Mouse (Mus musculus): ENCODE measurements at regions not wholly inside any gene's neighbourhood (a gene's known extent, or its start where the extent isn't known, plus 50 kb on each side); places are given as distances from the start of the nearest gene placed in this dataset.

DNA sequence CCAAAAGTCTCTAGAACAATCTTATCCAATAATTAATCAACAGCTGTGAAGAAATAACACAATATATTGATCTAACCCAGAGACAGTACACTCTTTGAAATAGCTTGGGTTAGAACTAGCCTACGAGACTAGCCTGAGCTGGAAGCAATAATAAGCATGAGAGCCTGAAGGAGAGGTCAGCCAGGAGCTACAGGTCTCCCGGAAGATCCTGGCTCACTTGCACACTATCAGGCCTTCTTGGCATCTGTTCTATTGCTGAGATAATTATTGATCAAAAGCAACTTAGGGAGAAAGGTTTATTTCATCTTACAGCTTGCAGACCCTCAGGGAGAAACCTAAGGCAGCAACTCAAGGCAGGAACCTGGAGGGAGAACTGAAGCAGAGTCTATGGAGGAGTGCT lies 64.0 kb upstream of the Hes1 start:
- ATAC-seq = no peak
- Histone ChIP-seq H3K9me3 (ENCODE audit: control insufficient read depth, low read length) (no peaks in the 10 kb centered on the region), H3K9ac (ENCODE audit: low read depth, low read length) (no peak overlapping the region), H3K4me1 (ENCODE audit: control insufficient read depth, insufficient read depth, low read length) (peaks cover 11% of the 10 kb centered on the region; the same call in 1 of the 2 replicates), H3K4me3 (ENCODE audit: low read length) (no peak overlapping the region), H3K4me2 (ENCODE audit: low read depth, low read length) (no peak overlapping the region), H3K27me3 (replicated peaks; ENCODE audit: control insufficient read depth, insufficient read depth, low read length) (no peaks in the 10 kb centered on the region), H3K27ac (ENCODE audit: low read length) (no peak overlapping the region), H3K36me3 (ENCODE audit: control insufficient read depth, insufficient read depth, low read length) (no peaks in the 10 kb centered on the region)
- 83% methylated on average over 2 of the region's 2 CpGs for WGBS

- H3K4me2 ChIP-seq (ENCODE audit: low read depth, low read length) = no peak overlapping the region
- WGBS = 59% methylated on average over 3 of the region's 3 CpGs
- no peak for ATAC-seq
Measured at GRCm38 (mm10) chr16:30005124-30005523, 59.1 kb upstream of the Hes1 start.

DNA sequence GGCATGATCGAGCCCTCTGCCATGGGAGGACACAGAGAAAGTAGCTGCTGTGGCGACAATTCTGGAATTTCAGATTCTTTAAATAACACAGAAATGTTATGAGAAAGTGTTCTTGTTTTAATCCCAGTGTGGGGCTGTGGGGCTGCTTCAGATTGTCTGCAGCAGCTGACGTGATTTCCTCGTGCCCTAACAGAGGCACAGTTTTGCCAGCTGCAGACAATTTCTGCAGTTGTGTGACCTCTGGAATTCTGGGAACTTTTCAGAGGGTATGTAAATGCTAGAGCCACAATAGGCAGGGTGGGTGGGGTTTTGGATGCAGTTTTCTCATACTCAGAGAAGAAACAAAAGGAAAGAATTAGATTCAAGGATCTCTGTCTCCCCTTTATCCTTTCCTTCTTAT lies 57.4 kb upstream of the Hes1 start:
- Histone ChIP-seq H3K36me3 (ENCODE audit: control insufficient read depth, insufficient read depth, low read length) (no peaks in the 10 kb centered on the region), H3K27me3 (replicated peaks; ENCODE audit: control insufficient read depth, insufficient read depth, low read length) (no peaks in the 10 kb centered on the region), H3K4me1 (ENCODE audit: control insufficient read depth, insufficient read depth, low read length) (peaks cover 31% of the 10 kb centered on the region), H3K4me3 (ENCODE audit: low read length) (no peak overlapping the region), H3K9ac (ENCODE audit: low read depth, low read length) (no peak overlapping the region), H3K4me2 (ENCODE audit: low read depth, low read length) (no peak overlapping the region), H3K27ac (ENCODE audit: low read length) (no peak overlapping the region), H3K9me3 (ENCODE audit: control insufficient read depth, low read length) (no peaks in the 10 kb centered on the region)
- ATAC-seq = no peak
- WGBS = 65% methylated on average over 4 of the region's 4 CpGs

More at GRCm38 (mm10) chr16:30005124-30005523, 59.1 kb upstream of the Hes1 start:
- no peak overlapping the region for H3K27ac ChIP-seq (ENCODE audit: low read length)
- no peak overlapping the region for H3K9ac ChIP-seq (ENCODE audit: low read depth, low read length)
- no peaks in the 10 kb centered on the region for H3K9me3 ChIP-seq (ENCODE audit: control insufficient read depth, low read length)
- peaks cover 28% of the 10 kb centered on the region for H3K4me1 ChIP-seq (ENCODE audit: control insufficient read depth, insufficient read depth, low read length)
- H3K4me3 ChIP-seq (ENCODE audit: low read length) = no peak overlapping the region
- H3K27me3 ChIP-seq (replicated peaks; ENCODE audit: control insufficient read depth, insufficient read depth, low read length) = no peaks in the 10 kb centered on the region
- H3K36me3 ChIP-seq (ENCODE audit: control insufficient read depth, insufficient read depth, low read length) = no peaks in the 10 kb centered on the region

GRCm38 (mm10) chr16:30008451-30009357 lies 55.5 kb upstream of the Hes1 start:
- peak overlapping the region; percentile 99 for H3K27ac ChIP-seq (ENCODE audit: low read length)
- WGBS = 1% methylated on average over 57 of the region's 62 CpGs

GRCm38 (mm10) chr16:30009521-30010186 lies 54.5 kb upstream of the Hes1 start:
- Histone ChIP-seq H3K27me3 (replicated peaks; ENCODE audit: control insufficient read depth, insufficient read depth, low read length) (no peaks in the 10 kb centered on the region), H3K9me3 (ENCODE audit: control insufficient read depth, low read length) (no peaks in the 10 kb centered on the region), H3K27ac (ENCODE audit: low read length) (peak overlapping the region; percentile 99), H3K36me3 (ENCODE audit: control insufficient read depth, insufficient read depth, low read length) (no peaks in the 10 kb centered on the region), H3K4me2 (ENCODE audit: low read depth, low read length) (peak overlapping the region; percentile 93), H3K4me3 (ENCODE audit: low read length) (peak overlapping the region; percentile 63), H3K4me1 (ENCODE audit: control insufficient read depth, insufficient read depth, low read length) (peaks cover 33% of the 10 kb centered on the region), H3K9ac (ENCODE audit: low read depth, low read length) (peak overlapping the region; percentile 86)
- peak; percentile 55 for ATAC-seq
- WGBS = 7% methylated on average over 17 of the region's 17 CpGs

More at GRCm38 (mm10) chr16:30008451-30009357, 55.5 kb upstream of the Hes1 start:
- Histone ChIP-seq H3K4me2 (ENCODE audit: low read depth, low read length) (peak overlapping the region; percentile 93), H3K4me1 (ENCODE audit: control insufficient read depth, insufficient read depth, low read length) (peaks cover 37% of the 10 kb centered on the region), H3K9me3 (ENCODE audit: control insufficient read depth, low read length) (no peaks in the 10 kb centered on the region), H3K27me3 (replicated peaks; ENCODE audit: control insufficient read depth, insufficient read depth, low read length) (no peaks in the 10 kb centered on the region), H3K4me3 (ENCODE audit: low read length) (peak overlapping the region; percentile 63), H3K36me3 (ENCODE audit: control insufficient read depth, insufficient read depth, low read length) (no peaks in the 10 kb centered on the region), H3K9ac (ENCODE audit: low read depth, low read length) (peak overlapping the region; percentile 86)
- peak; percentile 85 for ATAC-seq

GRCm38 (mm10) chr16:30013123-30013522 lies 51.1 kb upstream of the Hes1 start:
- H3K4me3 ChIP-seq (ENCODE audit: low read length) = no peak overlapping the region
- no peak overlapping the region for H3K9ac ChIP-seq (ENCODE audit: low read depth, low read length)
- ATAC-seq = no peak
- H3K27ac ChIP-seq (ENCODE audit: low read length) = no peak overlapping the region
- WGBS = 47% methylated on average over 2 of the region's 2 CpGs
- no peaks in the 10 kb centered on the region for H3K36me3 ChIP-seq (ENCODE audit: control insufficient read depth, insufficient read depth, low read length)
- no peaks in the 10 kb centered on the region for H3K9me3 ChIP-seq (ENCODE audit: control insufficient read depth, low read length)
- no peaks in the 10 kb centered on the region for H3K27me3 ChIP-seq (replicated peaks; ENCODE audit: control insufficient read depth, insufficient read depth, low read length)
- no peak overlapping the region for H3K4me2 ChIP-seq (ENCODE audit: low read depth, low read length)
- peaks cover 30% of the 10 kb centered on the region for H3K4me1 ChIP-seq (ENCODE audit: control insufficient read depth, insufficient read depth, low read length)

DNA sequence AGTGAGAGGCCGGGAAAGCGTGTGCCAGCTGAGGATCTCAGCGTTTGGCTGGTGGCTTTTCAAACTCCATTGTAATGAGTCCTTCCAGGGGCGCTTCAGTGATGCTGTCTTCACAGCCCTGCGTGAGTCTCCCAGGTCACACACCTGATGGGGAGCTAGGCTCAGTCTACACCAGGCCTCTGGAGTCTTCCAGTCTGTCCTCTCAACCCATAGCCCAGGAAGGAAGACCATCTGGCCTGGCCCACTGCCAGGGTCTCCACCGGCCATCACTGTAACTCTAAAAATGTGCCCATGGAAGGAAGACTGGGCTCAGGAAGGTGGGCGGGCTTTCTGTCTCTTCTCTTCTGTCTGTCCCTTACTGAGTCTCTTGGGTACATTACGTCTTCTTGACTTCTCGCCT lies 50.2 kb upstream of the Hes1 start:
- Histone ChIP-seq H3K4me1 (ENCODE audit: control insufficient read depth, insufficient read depth, low read length) (peaks cover 25% of the 10 kb centered on the region), H3K36me3 (ENCODE audit: control insufficient read depth, insufficient read depth, low read length) (no peaks in the 10 kb centered on the region), H3K9ac (ENCODE audit: low read depth, low read length) (no peak overlapping the region), H3K27me3 (replicated peaks; ENCODE audit: control insufficient read depth, insufficient read depth, low read length) (no peaks in the 10 kb centered on the region), H3K4me3 (ENCODE audit: low read length) (no peak overlapping the region), H3K27ac (ENCODE audit: low read length) (no peak overlapping the region), H3K9me3 (ENCODE audit: control insufficient read depth, low read length) (no peaks in the 10 kb centered on the region), H3K4me2 (ENCODE audit: low read depth, low read length) (no peak overlapping the region)
- 86% methylated on average over 9 of the region's 9 CpGs for WGBS
- no peak for ATAC-seq

All from intestine, embryonic 16.5 days (tissue).